Mouse (Mus musculus): ENCODE data around the gene Atp6v1g1.

The Atp6v1g1 gene

DNA sequence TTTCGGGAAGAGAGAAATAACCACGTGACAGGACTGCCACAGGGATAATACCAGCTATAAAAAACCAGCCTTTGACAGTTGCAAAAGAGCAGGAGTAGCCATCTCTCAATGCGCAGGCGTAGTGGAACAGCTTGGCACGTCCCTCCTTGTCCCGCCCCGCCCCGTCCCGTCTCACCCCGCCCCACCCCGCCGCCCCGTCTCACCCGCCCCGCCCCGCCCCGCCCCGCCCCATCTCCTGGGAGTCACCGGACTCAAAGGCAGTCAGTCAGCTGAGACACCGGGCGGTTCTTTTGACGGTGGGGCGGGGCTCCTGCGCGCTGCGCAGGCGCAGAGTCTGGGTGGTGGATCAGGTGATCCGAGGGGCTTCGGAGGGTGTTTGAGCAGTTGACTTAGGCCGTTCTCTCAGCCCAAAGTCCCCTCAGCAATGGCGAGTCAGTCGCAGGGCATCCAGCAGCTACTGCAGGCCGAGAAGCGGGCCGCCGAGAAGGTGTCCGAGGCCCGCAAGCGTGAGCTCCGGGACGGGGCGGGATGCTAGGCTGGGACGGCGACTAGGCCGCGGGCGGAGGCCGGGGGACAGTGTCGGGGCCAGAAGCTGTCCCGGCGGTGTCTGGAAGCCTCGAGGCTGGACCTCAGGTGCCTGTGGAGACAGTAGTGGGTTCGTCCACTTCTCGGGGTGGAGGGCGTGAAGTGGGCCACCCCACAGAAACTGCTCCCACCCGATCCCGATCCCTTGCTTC is at the start of gene Atp6v1g1:
Atp6v1g1 (plus strand) TSS at position 279 of the 737 bp plus-strand sequence.
- DNase-seq (ENCODE audit: extremely low read depth, low read depth, low spot score): no peak

DNA sequence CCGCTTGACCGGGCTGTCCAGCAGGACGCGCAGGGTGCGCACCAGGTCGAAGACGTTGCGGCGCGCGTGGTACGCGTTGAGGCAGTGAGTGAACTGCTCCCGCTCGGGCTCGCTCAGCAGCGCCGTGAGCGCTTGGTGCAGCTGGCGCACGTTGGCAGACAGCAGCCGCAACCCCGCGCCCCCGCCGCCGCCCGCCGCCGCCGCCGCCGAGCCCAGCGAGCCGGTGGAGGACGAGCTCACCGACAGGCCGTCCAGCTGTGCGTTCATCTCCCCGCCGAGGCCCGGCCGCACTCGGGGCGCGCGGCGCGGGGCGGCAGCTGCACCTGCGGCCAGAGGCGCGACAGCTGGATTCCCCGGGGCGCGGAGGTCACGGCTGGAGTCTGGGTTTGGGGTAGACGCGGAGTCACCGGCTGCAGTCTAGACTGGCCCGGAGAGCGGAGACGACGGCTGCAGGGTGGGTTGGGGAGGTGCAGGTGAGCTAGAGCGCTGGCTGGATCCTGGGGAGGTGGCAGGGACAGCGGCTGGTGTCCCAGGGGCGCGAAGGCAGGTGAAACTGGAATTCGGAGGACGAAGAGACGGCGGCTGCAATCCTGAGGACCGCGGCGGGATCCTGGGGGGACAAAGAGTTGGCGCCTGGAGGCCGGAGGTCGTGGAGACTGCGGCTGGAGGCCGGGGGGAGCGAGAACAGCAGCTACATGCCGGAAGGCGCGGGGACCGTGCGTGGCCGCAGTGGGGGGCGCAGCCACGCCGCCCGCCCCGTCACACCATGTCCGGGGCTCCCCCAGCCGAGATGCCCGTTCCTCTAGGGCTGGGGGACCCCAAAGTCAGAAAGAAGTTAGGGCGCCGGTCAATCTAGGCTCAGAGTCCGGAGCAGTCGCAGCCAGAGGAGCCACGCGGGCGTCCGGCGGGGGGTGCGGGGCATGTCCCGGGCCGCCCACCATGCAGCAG is 49.3 kb upstream of the Atp6v1g1 start:
- DNase-seq (ENCODE audit: extremely low read depth, low read depth, low spot score): no peak

DNA sequence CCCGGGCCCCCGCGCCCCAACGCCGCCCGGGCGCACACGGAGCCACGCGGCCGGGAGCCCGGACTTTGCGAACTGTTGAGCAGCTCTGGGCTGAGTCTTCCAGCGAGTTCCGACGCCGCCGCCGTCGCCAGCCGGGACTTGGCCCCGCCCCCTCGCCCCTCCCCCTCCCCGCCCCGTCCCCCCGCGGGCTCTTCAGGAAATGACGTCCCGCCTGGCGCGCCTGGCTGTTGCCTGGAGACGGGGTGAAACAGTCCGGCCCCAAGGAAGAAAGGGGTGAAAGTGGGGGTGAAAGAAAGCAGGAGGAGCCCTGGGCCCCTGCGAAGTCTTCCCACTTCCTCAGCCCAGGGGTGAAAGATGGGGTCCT is 48.7 kb upstream of the Atp6v1g1 start, which contains the start of gene Whrn:
Whrn (minus strand) TSS at position 77 of the 364 bp plus-strand sequence.
- no peak for DNase-seq (ENCODE audit: extremely low read depth, low read depth, low spot score)

DNA sequence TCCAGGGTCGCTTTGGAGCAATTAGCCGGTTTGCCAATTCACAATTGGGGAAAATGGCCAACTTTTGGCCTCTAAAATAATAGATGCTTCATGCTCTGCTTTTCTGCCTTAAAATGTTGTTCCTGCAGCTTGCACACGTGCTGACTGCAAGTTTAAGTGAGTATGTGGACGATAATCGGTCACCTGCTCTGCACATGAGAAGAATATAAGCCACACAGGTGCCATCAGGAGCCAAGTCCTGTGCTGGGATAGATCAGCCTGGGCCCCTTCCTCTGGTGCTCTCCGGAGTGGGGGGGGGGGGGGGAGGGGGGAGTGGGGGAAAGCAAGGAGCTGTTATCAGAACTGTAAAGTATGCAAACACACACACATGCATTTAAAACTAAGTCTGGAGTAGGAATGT is 48.3 kb upstream of the Atp6v1g1 start:
- no peak for DNase-seq (ENCODE audit: extremely low read depth, low read depth, low spot score)

DNA sequence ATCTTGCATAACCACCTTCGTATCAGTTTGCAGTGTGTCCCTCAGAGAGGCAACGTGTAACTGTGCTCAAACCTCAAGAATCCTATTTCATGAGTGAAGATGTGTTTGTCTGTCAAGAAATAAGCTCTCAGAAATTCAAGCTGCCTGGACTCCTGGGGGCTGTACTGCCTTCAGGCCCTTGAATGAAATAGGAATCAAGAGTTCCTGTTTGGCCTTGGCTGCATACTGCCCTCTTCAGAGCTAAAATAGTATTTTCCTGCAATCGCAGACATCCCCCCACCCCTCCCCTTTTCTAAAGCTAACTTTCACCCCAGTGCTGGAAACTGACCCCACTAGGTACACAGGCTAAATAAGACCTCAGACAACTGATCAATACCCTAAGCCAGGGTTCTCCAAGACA is 46.2 kb upstream of the Atp6v1g1 start:
- DNase-seq (ENCODE audit: extremely low read depth, low read depth, low spot score): no peak

DNA sequence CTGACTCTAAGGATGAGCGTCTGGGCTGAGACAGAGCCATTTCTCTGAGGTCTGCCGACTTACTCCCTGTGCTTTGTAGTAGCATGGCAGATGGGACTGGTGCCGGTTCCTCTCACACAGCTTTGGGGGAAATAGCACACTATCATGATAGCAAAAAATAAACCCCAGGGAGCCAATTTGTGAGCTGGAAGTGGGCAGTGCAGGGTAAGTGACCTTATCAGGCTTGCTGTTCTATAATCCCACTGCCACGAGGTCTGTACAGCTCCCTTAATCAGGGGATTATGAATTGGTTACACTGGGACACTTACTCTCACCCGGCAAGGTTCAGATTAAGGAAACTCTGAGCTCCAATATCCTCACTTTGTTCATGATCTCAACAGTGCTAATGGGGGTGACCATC is 43.5 kb upstream of the Atp6v1g1 start:
- DNase-seq (ENCODE audit: extremely low read depth, low read depth, low spot score): no peak

DNA sequence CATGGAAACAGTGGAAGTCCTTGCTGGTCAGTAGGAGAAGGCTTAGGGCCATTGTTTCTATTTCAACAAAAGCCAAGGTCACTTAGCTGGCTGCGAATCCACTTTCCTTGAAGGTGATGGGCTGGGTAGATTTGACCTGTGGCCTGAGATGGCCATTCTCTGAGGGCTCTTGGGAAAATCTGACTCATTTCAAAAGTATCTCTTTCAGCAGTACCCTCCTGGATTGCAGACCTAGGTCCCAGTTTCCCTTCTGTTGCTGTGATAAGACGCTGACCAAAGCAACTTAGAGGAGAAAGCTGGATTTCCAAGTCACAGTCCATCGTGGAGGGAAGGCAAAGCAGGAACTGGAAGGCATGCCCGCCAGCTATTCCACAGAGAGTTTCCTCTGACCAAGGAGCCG is 40.6 kb upstream of the Atp6v1g1 start:
- DNase-seq (ENCODE audit: extremely low read depth, low read depth, low spot score): no peak

DNA sequence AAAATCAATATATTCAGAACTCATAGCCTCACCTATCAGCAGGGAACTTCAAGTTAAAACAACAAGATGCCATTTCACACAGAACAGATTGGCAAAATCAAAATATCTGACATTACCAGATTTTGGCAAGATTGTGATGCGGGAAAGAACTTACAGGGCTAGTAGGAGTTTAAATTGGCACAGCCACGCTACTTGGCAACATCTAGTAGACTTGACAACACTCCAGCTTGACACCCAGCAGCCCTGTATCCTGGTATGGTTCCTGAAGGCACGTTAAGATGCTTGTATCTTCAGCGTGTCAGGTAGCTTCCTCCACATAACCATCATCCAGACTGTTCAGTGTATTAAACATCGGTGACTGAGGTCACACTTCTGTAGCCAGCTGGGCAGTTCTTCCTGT is 37.1 kb upstream of the Atp6v1g1 start:
- DNase-seq (ENCODE audit: extremely low read depth, low read depth, low spot score): peak; percentile 11

DNA sequence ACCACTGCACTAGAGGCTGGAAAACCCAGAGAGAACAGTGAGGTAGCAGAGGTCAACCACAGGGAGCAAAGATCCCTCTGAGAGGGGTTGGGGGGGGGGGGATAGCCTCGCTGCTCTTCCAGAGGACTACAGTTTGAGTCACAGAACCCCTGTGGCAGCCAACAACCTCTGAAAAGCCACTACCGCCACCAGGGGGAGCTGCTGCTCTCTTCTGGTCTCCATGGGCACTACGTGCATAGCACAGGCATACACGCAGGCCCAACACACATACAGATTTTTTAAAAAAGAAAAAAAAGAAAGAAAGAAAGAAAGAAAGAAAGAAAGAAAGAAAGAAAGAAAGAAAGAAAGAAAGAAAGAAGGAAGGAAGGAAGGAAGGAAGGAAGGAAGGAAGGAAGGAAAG is 36.3 kb upstream of the Atp6v1g1 start:
- no peak for DNase-seq (ENCODE audit: extremely low read depth, low read depth, low spot score)

DNA sequence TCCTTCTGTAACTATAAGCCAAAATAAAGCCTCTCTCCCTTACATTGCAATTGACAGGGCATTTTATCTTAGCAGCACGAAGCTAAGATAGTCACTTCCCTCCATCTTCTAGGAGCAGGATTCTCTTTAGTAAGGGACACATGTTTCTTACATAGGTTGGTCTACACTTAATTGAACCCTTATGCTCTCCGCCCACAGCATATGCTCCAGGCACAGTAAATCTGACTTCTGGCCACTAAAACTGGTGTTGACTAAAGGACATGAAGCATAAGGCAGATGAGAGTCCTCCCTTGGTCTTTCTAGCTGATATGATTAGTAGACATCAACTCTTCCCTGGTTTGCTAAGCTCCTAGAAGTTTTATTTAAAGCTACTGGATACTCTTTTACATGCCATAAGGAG is 31.7 kb upstream of the Atp6v1g1 start:
- DNase-seq (ENCODE audit: extremely low read depth, low read depth, low spot score): no peak

DNA sequence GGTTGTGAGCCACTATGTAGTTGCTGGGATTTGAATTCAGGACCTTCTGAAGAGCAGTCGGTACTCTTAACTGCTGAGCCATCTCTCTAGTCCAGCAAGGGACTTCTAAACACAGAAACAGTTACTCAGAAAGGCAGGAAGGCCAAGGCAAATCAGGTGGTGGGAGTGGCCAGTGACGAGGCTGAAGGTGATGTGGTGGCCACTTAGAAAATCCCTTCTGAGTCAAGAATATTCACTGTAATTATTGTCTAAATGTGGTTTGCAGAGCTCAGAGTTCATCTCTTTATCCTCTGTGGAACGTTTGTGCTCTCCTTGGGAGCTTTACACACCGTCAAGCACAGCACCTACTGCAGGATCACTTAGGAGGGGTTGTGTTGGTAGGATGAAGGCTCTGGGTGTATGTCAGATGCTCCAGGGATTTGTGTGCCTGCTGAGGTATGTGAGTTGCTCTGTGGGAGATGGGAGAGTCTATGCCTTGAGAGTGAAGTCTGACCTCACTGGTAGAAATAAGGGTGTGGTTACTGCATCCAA is 30.1 kb upstream of the Atp6v1g1 start:
- no peak for DNase-seq (ENCODE audit: extremely low read depth, low read depth, low spot score)

DNA sequence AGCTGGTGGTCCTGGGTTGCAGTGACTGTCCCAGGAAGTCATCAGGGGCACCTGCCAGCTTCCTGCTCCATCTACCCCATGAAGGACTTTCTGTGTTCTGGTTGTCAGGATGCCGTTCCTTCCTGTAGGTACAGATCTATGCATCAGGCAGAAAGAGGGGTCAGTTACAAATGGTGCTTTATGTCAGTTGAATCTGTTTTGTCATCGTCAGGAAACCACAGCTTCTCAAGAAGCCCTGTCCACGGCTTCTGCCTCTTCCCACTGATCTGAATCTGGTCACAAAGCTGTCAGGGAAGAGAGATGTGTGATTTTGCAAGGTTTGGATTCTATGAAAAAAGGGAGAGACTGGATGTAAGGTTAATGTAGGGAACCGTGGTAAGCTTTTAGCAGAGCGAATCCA is 29.6 kb upstream of the Atp6v1g1 start:
- DNase-seq (ENCODE audit: extremely low read depth, low read depth, low spot score): no peak

DNA sequence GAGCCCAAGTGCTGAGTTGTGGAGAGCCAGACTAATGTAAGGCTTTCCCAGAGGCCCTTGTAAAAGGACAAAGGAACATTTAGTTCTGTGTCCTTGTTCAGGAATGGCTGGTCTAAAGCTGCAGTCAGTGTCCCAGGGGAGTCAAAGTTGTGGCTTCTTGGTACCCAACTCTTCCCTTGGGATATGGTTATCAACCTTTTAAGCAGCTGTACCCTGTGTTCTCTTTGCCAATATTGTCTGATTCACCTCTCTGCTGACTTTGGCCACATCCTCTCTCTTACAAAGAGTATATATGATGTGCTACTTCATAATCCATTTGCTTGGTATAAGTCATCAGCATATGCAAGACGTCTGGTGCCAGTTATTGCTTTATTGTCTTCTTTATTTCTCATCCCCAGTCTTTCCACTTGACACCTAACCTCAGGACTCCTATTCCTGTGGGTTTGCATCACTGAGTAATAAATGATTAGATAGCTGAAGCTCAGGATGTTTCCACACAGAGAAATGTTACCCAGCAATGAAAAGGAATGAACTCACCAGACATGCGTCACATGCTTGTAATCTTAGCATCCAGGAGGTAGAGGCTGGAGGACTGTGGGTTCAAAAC is 22.7 kb upstream of the Atp6v1g1 start:
- DNase-seq (ENCODE audit: extremely low read depth, low read depth, low spot score): no peak

DNA sequence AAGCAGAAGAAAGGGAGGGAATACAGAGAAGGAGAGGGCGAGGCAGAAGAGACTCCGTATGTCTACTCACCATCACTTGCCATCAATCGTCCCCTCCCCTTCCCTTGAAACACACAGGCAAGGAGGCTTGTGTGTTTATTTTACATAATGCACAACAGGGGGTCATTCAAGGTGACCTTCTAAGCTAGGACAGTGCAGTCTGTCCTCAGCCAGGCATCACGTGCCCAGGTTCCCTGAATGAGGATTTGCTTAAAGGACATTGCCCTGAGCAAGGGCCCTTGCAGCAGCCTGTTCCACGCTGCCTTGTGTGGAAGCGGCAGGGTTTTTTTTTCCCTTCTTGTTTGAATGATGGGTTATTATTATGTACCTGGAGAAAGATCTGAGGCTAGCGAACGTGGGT is 19.1 kb upstream of the Atp6v1g1 start:
- DNase-seq (ENCODE audit: extremely low read depth, low read depth, low spot score): no peak

DNA sequence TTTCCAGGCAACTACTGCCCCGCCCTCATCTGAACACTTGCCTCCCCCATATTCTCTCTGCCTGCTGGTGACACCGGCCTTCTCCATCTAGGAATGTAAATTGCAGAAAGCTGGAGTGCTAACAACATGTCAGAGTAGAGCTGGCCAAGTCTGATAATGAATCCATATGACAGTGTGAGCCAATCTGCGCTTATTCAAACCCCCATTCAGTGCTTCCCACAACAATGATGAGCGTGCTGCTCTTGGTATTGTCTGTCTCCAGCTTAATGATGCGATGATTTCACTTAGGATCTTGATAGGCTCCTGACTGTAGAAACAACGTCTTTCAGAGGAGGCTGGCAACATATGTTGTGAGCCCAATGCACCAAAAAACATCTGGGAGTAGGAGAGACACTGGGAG is 15.6 kb upstream of the Atp6v1g1 start:
- DNase-seq (ENCODE audit: extremely low read depth, low read depth, low spot score): no peak

DNA sequence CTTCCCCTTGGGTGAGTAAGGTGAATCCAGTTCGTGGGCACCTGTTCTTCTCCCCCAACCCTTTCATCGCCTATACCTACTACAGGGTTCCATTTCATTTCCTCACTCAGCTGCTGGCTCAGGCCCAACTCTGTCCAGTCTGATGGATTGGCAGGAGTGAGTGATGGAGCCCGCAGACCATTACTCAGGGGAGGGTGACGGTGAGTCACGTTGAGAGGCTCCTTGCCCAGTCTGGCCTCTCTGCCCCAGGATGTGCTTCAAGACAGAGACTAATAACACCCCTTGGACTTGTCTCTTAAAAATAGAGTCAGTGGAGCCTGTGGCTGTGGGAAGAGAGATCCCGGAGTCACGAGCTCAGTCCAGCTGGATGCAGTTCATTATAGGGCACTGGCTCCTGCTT is 14.2 kb upstream of the Atp6v1g1 start:
- DNase-seq (ENCODE audit: extremely low read depth, low read depth, low spot score): no peak

DNA sequence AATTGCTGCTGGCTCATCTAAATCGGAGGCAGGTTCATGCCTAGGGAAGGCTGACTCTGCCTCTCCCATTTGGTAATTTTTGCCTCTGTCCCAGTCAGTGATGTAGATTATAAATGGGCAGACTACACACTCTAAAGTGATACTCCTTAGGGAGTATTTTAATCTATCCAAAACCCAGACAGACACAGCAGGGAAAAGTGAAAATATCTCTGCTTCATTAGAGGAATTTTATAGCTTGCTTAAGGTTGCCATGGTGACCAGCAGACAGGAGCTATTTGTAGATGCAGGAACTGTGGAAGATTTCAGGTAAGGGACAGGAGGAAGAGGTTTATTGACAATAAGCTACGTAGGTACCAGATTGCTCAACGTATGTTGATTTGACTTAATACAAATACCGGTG is 7.0 kb upstream of the Atp6v1g1 start:
- no peak for DNase-seq (ENCODE audit: extremely low read depth, low read depth, low spot score)

DNA sequence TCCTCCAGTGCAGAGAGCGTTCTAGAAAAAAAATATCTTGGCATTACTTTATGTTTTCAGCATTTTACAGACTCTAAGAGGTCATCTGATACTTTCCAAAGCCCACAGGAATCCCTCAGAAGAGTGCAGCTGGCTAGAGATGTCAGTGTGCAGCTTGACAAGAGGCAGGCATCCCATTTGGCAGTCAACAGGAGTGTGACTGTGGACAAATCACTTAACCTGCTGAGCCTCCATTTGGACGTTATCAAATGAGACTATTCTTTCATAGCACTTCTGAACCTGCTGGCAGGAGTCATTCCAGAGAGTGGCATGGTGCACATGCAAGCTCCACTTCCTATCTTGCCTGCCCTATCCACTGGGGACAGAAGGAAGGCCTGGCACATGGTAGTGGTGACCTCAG is 2.4 kb upstream of the Atp6v1g1 start:
- DNase-seq (ENCODE audit: extremely low read depth, low read depth, low spot score): no peak

DNA sequence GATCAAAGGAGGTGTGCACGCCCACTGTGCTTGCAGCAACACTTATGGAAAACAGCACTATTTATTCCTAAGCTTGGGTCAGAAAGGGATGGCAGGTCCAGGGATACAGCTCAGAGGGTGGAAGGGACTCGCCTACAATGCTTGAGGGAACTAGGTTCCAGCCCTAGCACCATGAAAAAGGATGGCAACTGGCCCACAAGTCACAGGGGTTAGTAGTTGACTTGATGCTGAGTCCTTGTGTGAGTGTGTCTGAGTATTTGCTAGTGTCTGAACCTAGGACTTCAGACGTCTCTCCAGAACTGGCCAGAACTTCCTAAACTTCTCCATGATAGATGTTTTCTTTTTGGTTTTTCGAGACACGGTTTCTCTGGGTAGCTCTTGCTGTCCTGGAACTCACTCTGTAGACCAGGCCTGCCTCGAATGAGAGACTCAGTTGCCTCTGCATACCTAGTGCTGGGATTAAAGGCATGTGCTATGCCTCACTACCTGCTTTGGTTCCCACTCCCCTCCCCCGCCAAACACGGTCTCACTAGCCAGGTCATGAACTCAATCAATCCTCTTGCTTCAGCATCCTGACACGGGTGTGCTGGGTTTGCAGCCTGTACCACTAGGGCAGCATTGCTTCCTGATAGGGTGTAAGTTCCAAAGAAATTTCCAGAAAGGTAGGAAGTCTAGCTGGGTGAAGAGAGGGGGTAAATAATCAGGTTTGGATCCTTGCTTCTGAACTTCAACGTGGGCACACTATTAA is 652 bp upstream of the Atp6v1g1 start:
- no peak for DNase-seq (ENCODE audit: extremely low read depth, low read depth, low spot score)

DNA sequence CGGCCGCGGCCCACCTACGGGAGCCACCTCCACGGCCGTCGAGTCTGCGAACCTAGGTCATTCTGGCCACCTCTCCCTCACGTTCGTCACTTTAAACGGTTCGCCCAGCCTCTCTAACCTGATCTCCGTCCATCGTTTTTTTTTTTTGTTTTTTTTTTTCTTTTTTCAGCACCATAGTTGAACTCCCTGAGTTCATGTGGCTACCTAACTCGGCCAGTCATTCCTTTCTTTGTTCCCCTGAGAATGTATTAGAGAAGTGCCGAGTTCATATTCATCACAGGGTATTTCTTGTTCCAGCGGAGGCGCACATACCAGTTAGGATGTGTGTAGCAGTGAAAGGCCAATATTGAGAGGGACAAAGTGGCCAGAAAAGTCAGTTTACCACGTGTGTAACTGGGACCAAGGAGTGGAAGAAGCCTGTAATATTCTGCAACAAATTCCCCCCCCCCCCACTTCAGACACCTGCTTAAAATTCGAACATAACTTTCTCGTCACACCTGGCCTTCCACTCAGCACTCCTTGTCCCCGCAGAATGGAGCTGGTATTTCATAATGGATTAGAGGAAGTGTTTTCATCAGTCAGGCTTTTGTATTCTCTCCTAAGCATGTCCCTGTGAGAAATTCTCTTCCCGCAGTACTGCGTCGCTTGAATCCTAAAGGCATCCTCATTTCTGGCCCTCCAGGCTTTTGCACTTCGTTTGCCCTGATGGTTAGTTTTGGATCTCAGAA is 823 bp downstream of the Atp6v1g1 start:
- no peak for DNase-seq (ENCODE audit: extremely low read depth, low read depth, low spot score)
